In genomic region chr5:33239934-33240333, GRCm38 (mm10) we compare ENCODE assay signal across 14 mouse cellular contexts. TPM values are rescaled to one million over a fixed set of nuclear protein-coding genes. Genes with fewer than 3 reads are reported as not detected.
DNase-seq lines count a peak whose midpoint lies in the region; ATAC-seq and TF ChIP-seq lines count a peak whose summit lies in the region.
"Had no signal": no experiment of that assay in that cellular context is flagged by ENCODE, and none has a peak within 500 bp of the region (broad histone marks: within the 10 kb centered on the region; RNA-seq: fewer than 3 reads in every experiment).

No protein-coding gene starts in this region.

- TF ChIP-seq CTCF in stomach, postnatal 0 days (IDR thresholded peaks at IDR 0.05; ENCODE audit: low read depth): no peak

- no peaks in the 10 kb centered on the region for H3K36me3 ChIP-seq in hindbrain, embryonic 16.5 days (ENCODE audit: control insufficient read depth, insufficient read depth, low read length)
- peaks cover 39% of the 10 kb centered on the region for H3K36me3 ChIP-seq in hindbrain, embryonic 10.5 days
- no peaks in the 10 kb centered on the region for H3K36me3 ChIP-seq in stomach, embryonic 14.5 days (ENCODE audit: control insufficient read depth, insufficient read depth, low read length)
- no peaks in the 10 kb centered on the region for H3K36me3 ChIP-seq in stomach, postnatal 0 days (ENCODE audit: control insufficient read depth, insufficient read depth, low read length)
- no peaks in the 10 kb centered on the region for H3K36me3 ChIP-seq in heart, embryonic 15.5 days

- no peak overlapping the region for H3K4me2 ChIP-seq in hindbrain, embryonic 16.5 days (ENCODE audit: low read length)
- H3K4me2 ChIP-seq in stomach, embryonic 14.5 days (replicated peaks; ENCODE audit: low read depth, low read length): no peak overlapping the region
- no peak overlapping the region for H3K4me2 ChIP-seq in stomach, postnatal 0 days (replicated peaks; ENCODE audit: low read depth)
- no peak overlapping the region for H3K4me2 ChIP-seq in heart, embryonic 15.5 days
- H3K4me2 ChIP-seq: limb, embryonic 12.5 days; lung, embryonic 15.5 days had no signal

- H3K9me3 ChIP-seq in hindbrain, embryonic 16.5 days (ENCODE audit: control insufficient read depth, low read length): no peaks in the 10 kb centered on the region
- H3K9me3 ChIP-seq in hindbrain, embryonic 10.5 days: no peaks in the 10 kb centered on the region
- no peaks in the 10 kb centered on the region for H3K9me3 ChIP-seq in stomach, embryonic 14.5 days (ENCODE audit: control insufficient read depth, low read depth, low read length)
- no peaks in the 10 kb centered on the region for H3K9me3 ChIP-seq in stomach, postnatal 0 days (ENCODE audit: control insufficient read depth, low read length)
- H3K9me3 ChIP-seq in heart, embryonic 15.5 days (replicated peaks): no peaks in the 10 kb centered on the region
- H3K9me3 ChIP-seq: limb, embryonic 12.5 days; lung, embryonic 15.5 days had no signal

- H3K4me1 ChIP-seq in hindbrain, embryonic 16.5 days (ENCODE audit: control insufficient read depth, insufficient read depth, low read depth, low read length): peaks cover 2% of the 10 kb centered on the region
- H3K4me1 ChIP-seq in hindbrain, embryonic 10.5 days (replicated peaks): 0 out of 2 replicates have a peak, but pooled peaks cover 4% of the 10 kb centered on the region
- H3K4me1 ChIP-seq in stomach, embryonic 14.5 days (ENCODE audit: control insufficient read depth, insufficient read depth, low read length): peaks cover 15% of the 10 kb centered on the region
- 0 out of 2 replicates have a peak, but pooled peaks cover 2% of the 10 kb centered on the region for H3K4me1 ChIP-seq in stomach, postnatal 0 days (replicated peaks; ENCODE audit: control insufficient read depth, insufficient read depth)
- peaks cover 34% of the 10 kb centered on the region for H3K4me1 ChIP-seq in heart, embryonic 15.5 days (replicated peaks)

- TF ChIP-seq EP300 in stomach, postnatal 0 days (optimal IDR thresholded peaks at IDR 0.05): no peak

- no peak overlapping the region for H3K4me3 ChIP-seq in hindbrain, embryonic 16.5 days (ENCODE audit: low read length)
- no peak overlapping the region for H3K4me3 ChIP-seq in hindbrain, embryonic 10.5 days
- no peak overlapping the region for H3K4me3 ChIP-seq in stomach, embryonic 14.5 days (ENCODE audit: low read depth, low read length)
- no peak overlapping the region for H3K4me3 ChIP-seq in stomach, postnatal 0 days (ENCODE audit: low read depth, low read length)
- H3K4me3 ChIP-seq in heart, embryonic 15.5 days: no peak overlapping the region
- H3K4me3 ChIP-seq: limb, embryonic 12.5 days; lung, embryonic 15.5 days had no signal

- H3K27ac ChIP-seq in hindbrain, embryonic 16.5 days (ENCODE audit: low read depth, low read length): 0 out of 2 replicates have a peak overlapping the region, but pooled peaks have one; percentile 8
- no peak overlapping the region for H3K27ac ChIP-seq in hindbrain, embryonic 10.5 days
- H3K27ac ChIP-seq in stomach, embryonic 14.5 days (ENCODE audit: low read length): peak overlapping the region; percentile 71
- no peak overlapping the region for H3K27ac ChIP-seq in stomach, postnatal 0 days (replicated peaks)
- peak overlapping the region; percentile 57 for H3K27ac ChIP-seq in heart, embryonic 15.5 days
- H3K27ac ChIP-seq: lung, embryonic 15.5 days had no signal

- no peak overlapping the region for H3K9ac ChIP-seq in hindbrain, embryonic 16.5 days (ENCODE audit: low read depth, low read length)
- H3K9ac ChIP-seq in stomach, embryonic 14.5 days (replicated peaks; ENCODE audit: low read depth, low read length): no peak overlapping the region
- H3K9ac ChIP-seq in stomach, postnatal 0 days (ENCODE audit: low read length): no peak overlapping the region
- H3K9ac ChIP-seq in heart, embryonic 15.5 days: no peak overlapping the region
- H3K9ac ChIP-seq: limb, embryonic 12.5 days; lung, embryonic 15.5 days had no signal

- H3K27me3 ChIP-seq in hindbrain, embryonic 16.5 days (replicated peaks; ENCODE audit: control insufficient read depth, insufficient read depth, low read length): no peaks in the 10 kb centered on the region
- H3K27me3 ChIP-seq in hindbrain, embryonic 10.5 days (ENCODE audit: insufficient read depth, poor library complexity, severe bottlenecking): no peaks in the 10 kb centered on the region
- no peaks in the 10 kb centered on the region for H3K27me3 ChIP-seq in stomach, embryonic 14.5 days (ENCODE audit: control insufficient read depth, insufficient read depth, low read length)
- no peaks in the 10 kb centered on the region for H3K27me3 ChIP-seq in stomach, postnatal 0 days (ENCODE audit: control insufficient read depth, insufficient read depth, low read length)
- no peaks in the 10 kb centered on the region for H3K27me3 ChIP-seq in heart, embryonic 15.5 days
- H3K27me3 ChIP-seq: limb, embryonic 12.5 days; lung, embryonic 15.5 days had no signal

- DNase-seq in hindbrain, embryonic 10.5 days (ENCODE audit: low spot score): no peak
- DNase-seq in stomach, postnatal 0 days (ENCODE audit: low spot score): no peak
- no peak for DNase-seq in ovary, postnatal 36 days (ENCODE audit: low spot score)
- no peak for DNase-seq in left cerebral cortex, adult 18-20 months (ENCODE audit: low spot score in 2 of 2)
- DNase-seq: adrenal gland, postnatal 14 days; gastrocnemius, postnatal 14 days; kidney, adult 18-20 months; right cerebral cortex, postnatal 25 days had no signal

- WGBS in hindbrain, embryonic 16.5 days: 52% methylated on average over 3 of the region's 3 CpGs
- WGBS in hindbrain, embryonic 10.5 days: 69% methylated on average over 3 of the region's 3 CpGs
- WGBS in stomach, embryonic 14.5 days: 45% methylated on average over 3 of the region's 3 CpGs
- WGBS in stomach, postnatal 0 days: 43% methylated on average over 3 of the region's 3 CpGs
- whole genome bisulfite sequencing in heart, embryonic 15.5 days: 34% methylated on average over 3 of the region's 3 CpGs

- peak; percentile 31; the same call in 1 of the 2 replicates for ATAC-seq in hindbrain, embryonic 16.5 days
- peak; percentile 64; the same call in 1 of the 2 replicates for ATAC-seq in stomach, embryonic 14.5 days (ENCODE audit: insufficient number of reproducible peaks, insufficient read depth, low FRiP score, low read depth)
- ATAC-seq in stomach, postnatal 0 days (ENCODE audit: low FRiP score, low TSS enrichment): no peak
- ATAC-seq in heart, embryonic 15.5 days (replicated peaks; ENCODE audit: insufficient number of reproducible peaks, insufficient read depth, low FRiP score, low read depth): peak; percentile 36; the same call in 1 of the 2 replicates

RNA-seq across cellular contexts. Expression of gene Spon2, which starts 21.7 kb away (rescaled TPM):
- polyA plus RNA-seq in hindbrain, embryonic 16.5 days (2015; fragmentation: Nextera tagmentation; extraction: Ambion mirVana): 4.7 and 6.2 TPM in 2 replicates
- 3.1 and 4.6 TPM in 2 replicates for polyA plus RNA-seq in hindbrain, embryonic 10.5 days (2016; fragmentation: Nextera tagmentation; extraction: Ambion mirVana)
- 23.6 and 23.7 TPM in 2 replicates for polyA plus RNA-seq in stomach, embryonic 14.5 days (2014; fragmentation: Nextera tagmentation; extraction: Ambion mirVana)
- polyA plus RNA-seq in stomach, postnatal 0 days (2015; fragmentation: Nextera tagmentation; extraction: Ambion mirVana): 41.2 and 43.6 TPM in 2 replicates
- polyA plus RNA-seq in heart, embryonic 15.5 days (2015; fragmentation: Nextera tagmentation; extraction: Ambion mirVana): 59.7 and 67.2 TPM in 2 replicates
- under 1 TPM; 0.28 to 0.52 TPM for total RNA-seq in left cerebral cortex, adult 18-20 months (2021)
- total RNA-seq: neutrophil, adult 5-6 weeks had no signal

RNA-seq across cellular contexts. Expression of gene Ctbp1, which starts 34.9 kb away (rescaled TPM):
- 402 and 446 TPM in 2 replicates for polyA plus RNA-seq in hindbrain, embryonic 16.5 days (2015; fragmentation: Nextera tagmentation; extraction: Ambion mirVana)
- polyA plus RNA-seq in hindbrain, embryonic 10.5 days (2016; fragmentation: Nextera tagmentation; extraction: Ambion mirVana): 466 and 504 TPM in 2 replicates
- 323 and 344 TPM in 2 replicates for polyA plus RNA-seq in stomach, embryonic 14.5 days (2014; fragmentation: Nextera tagmentation; extraction: Ambion mirVana)
- polyA plus RNA-seq in stomach, postnatal 0 days (2015; fragmentation: Nextera tagmentation; extraction: Ambion mirVana): 157 and 165 TPM in 2 replicates
- 190 and 256 TPM in 2 replicates for polyA plus RNA-seq in heart, embryonic 15.5 days (2015; fragmentation: Nextera tagmentation; extraction: Ambion mirVana)
- 100 to 1,000 TPM; 340 to 348 TPM for total RNA-seq in left cerebral cortex, adult 18-20 months (2021)

Comparison
In these comparisons a context has a peak if more than half of its experiments do, and no peak if none do; other contexts are left out.
1. H3K27ac ChIP-seq: peak in hindbrain, embryonic 16.5 days (single experiment), stomach, embryonic 14.5 days (single experiment) and heart, embryonic 15.5 days (single experiment); none in hindbrain, embryonic 10.5 days (single experiment) and stomach, postnatal 0 days (single experiment).